Mouse (Mus musculus) retina, adult 2 months (tissue): Measurements from ENCODE around the gene Plekhg3.

Experiments
- DNase-seq: peaks from one replicate; pipeline ENCODE4 v3.0.0-alpha.2; 2012; ENCODE audit warnings: low read depth, low spot score

The Plekhg3 gene

GRCm38 (mm10) chr12:76619847-76620246 is 89.2 kb downstream of the Plekhg3 start:
- DNase-seq = no peak

DNA sequence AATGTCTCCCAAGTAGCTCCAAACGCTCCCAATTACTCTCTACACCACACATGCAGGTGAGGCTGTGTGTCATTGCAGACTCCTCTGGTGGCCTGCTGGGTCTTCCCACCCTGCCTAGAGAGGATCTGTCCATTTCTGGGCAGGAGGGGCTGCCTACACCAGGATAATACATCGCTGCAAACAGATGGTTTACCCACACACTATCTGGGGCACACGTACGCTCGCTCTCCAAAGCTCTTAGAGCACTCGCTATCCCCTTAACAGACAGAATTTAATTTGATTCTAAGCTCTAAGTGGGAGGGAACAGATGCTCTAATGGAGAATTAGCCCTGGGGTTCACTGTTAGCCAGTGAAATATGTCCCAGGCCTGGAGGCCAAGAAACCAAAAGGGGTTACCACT is 92.7 kb downstream of the Plekhg3 start:
- DNase-seq = peak; percentile 39
